Mouse (Mus musculus) embryonic facial prominence, embryonic 10.5 days (tissue): ENCODE results near the gene Tmem199. TPM values are rescaled to one million over a fixed set of nuclear protein-coding genes. Genes with fewer than 3 reads are reported as not detected.
A peak's percentile ranks its signal among the peaks of the same experiment; 100 is the strongest.

Experiments
- DNase-seq: peaks from one replicate; pipeline ENCODE4 v3.0.0-alpha.2; 2017; ENCODE audit warnings: low spot score
- H3K27ac ChIP-seq: fragments of 300-500 bp; sonication (generic); replicated peaks from 2 replicates; pipeline ENCODE4 v1.5.1; 2016; ENCODE audit warnings: mild to moderate bottlenecking
- H3K27me3 ChIP-seq: fragments of 300-500 bp; sonication (generic); replicated peaks from 2 replicates; pipeline ENCODE4 v1.6.1; 2016; ENCODE audit warnings: low read depth, mild to moderate bottlenecking; ENCODE audit not compliant: poor library complexity, severe bottlenecking
- H3K36me3 ChIP-seq: fragments of 300-500 bp; sonication (generic); replicated peaks from 2 replicates; pipeline ENCODE4 v1.6.1; 2016; ENCODE audit warnings: mild to moderate bottlenecking, moderate library complexity
- H3K4me1 ChIP-seq: fragments of 300-500 bp; sonication (generic); 2 replicates; pipeline ENCODE4 v1.6.1; 2016
- H3K4me3 ChIP-seq: fragments of 300-500 bp; sonication (generic); 2 replicates; pipeline ENCODE4 v1.5.1; 2016; ENCODE audit warnings: mild to moderate bottlenecking, moderate library complexity
- H3K9me3 ChIP-seq: fragments of 300-500 bp; sonication (generic); 2 replicates; pipeline ENCODE4 v1.6.1; 2016; ENCODE audit warnings: mild to moderate bottlenecking
- WGBS: fragments of 180-500 bp; shearing (Covaris S2); methylation state at CpG from one replicate; pipeline ENCODE4 v1.1.7; 2016; 5-methylcytosine and 5-hydroxymethylcytosine counted together
- polyA plus RNA-seq: library from polyadenylated mRNA; unstranded; fragments of >200 nt; fragmentation: Nextera tagmentation; extraction: Ambion mirVana; gene quantifications from 2 replicates; pipeline ENCODE4 v1.2.1, GENCODE M21; 2016

Tmem199 gene
- polyA plus RNA-seq, 1 experiment from 2014 or later, result 75.9 TPM

GRCm38 (mm10) chr11:78465568-78466180, 46.3 kb downstream of the Tmem199 start, which contains the start of gene Slc46a1:
Gene Slc46a1 (plus strand): TSS chr11:78465697.
- WGBS, result under 1% methylated on average over 41 of the region's 41 CpGs
- peak; percentile 94 for DNase-seq
- Histone ChIP-seq H3K36me3 (no peaks in the 10 kb centered on the region), H3K4me3 (peak within 1 kb of the TSS; percentile 74), H3K27me3 (no peaks in the 10 kb centered on the region), H3K27ac (peak within 1 kb of the TSS; percentile 94), H3K4me1 (peaks cover 29% of the 10 kb centered on the region), H3K9me3 (peaks cover 5% of the 10 kb centered on the region; the same call in 1 of the 2 replicates)

GRCm38 (mm10) chr11:78465116-78465515, 46.9 kb downstream of the Tmem199 start:
- WGBS, result 47% methylated on average over 9 of the region's 9 CpGs
- no peaks in the 10 kb centered on the region for H3K27me3 ChIP-seq

GRCm38 (mm10) chr11:78463286-78464036, 48.5 kb downstream of the Tmem199 start:
- peaks cover 5% of the 10 kb centered on the region; the same call in 1 of the 2 replicates for H3K9me3 ChIP-seq
- H3K27ac ChIP-seq, result no peak overlapping the region
- 66% methylated on average over 13 of the region's 13 CpGs for WGBS
- H3K4me3 ChIP-seq, result no peak overlapping the region
- no peaks in the 10 kb centered on the region for H3K36me3 ChIP-seq
- H3K27me3 ChIP-seq, result no peaks in the 10 kb centered on the region
- no peak for DNase-seq
- peaks cover 29% of the 10 kb centered on the region for H3K4me1 ChIP-seq

More at GRCm38 (mm10) chr11:78465116-78465515, 46.9 kb downstream of the Tmem199 start:
- Histone ChIP-seq H3K4me1 (peaks cover 29% of the 10 kb centered on the region), H3K9me3 (peaks cover 5% of the 10 kb centered on the region; the same call in 1 of the 2 replicates), H3K27ac (peak overlapping the region; percentile 94), H3K36me3 (no peaks in the 10 kb centered on the region), H3K4me3 (peak overlapping the region; percentile 74)
- peak; percentile 28 for DNase-seq

- Histone ChIP-seq H3K4me3 (no peak overlapping the region), H3K9me3 (peaks cover 5% of the 10 kb centered on the region; the same call in 1 of the 2 replicates), H3K4me1 (peaks cover 29% of the 10 kb centered on the region), H3K27ac (no peak overlapping the region), H3K36me3 (no peaks in the 10 kb centered on the region), H3K27me3 (no peaks in the 10 kb centered on the region)
- DNase-seq, result no peak
- WGBS, result 85% methylated on average over 5 of the region's 5 CpGs
Measured at GRCm38 (mm10) chr11:78462669-78463068, 49.3 kb downstream of the Tmem199 start.

GRCm38 (mm10) chr11:78461894-78462293, 50.1 kb downstream of the Tmem199 start:
- Histone ChIP-seq H3K9me3 (peaks cover 5% of the 10 kb centered on the region; the same call in 1 of the 2 replicates), H3K27me3 (no peaks in the 10 kb centered on the region), H3K36me3 (no peaks in the 10 kb centered on the region), H3K27ac (no peak overlapping the region), H3K4me3 (no peak overlapping the region), H3K4me1 (peaks cover 28% of the 10 kb centered on the region)
- 61% methylated on average over 1 of the region's 1 CpGs for WGBS
- DNase-seq, result no peak

GRCm38 (mm10) chr11:78458740-78459139, 53.2 kb downstream of the Tmem199 start:
- no peak for DNase-seq
- H3K36me3 ChIP-seq, result no peaks in the 10 kb centered on the region
- 86% methylated on average over 17 of the region's 17 CpGs for WGBS

More at GRCm38 (mm10) chr11:78458740-78459139, 53.2 kb downstream of the Tmem199 start:
- Histone ChIP-seq H3K27me3 (0 out of 2 replicates have a peak, but pooled peaks cover 6% of the 10 kb centered on the region), H3K4me1 (peaks cover 13% of the 10 kb centered on the region; the same call in 1 of the 2 replicates), H3K4me3 (no peak overlapping the region), H3K27ac (no peak overlapping the region), H3K9me3 (peaks cover 5% of the 10 kb centered on the region; the same call in 1 of the 2 replicates)

Other genes with a start within 250 kb of the Tmem199 start
- gene BC030499, start 221.3 kb downstream of the Tmem199 start, polyA plus RNA-seq, result 0.48 and 0.49 TPM in 2 replicates
- gene Spag5, start 210.6 kb downstream of the Tmem199 start, polyA plus RNA-seq, result 65.7 and 73.1 TPM in 2 replicates
- 3.0 and 3.2 TPM in 2 replicates for gene Aldoc, start 189.2 kb downstream of the Tmem199 start, polyA plus RNA-seq
- 73.7 and 74.9 TPM in 2 replicates for gene Pigs, start 183.8 kb downstream of the Tmem199 start, polyA plus RNA-seq
- gene Unc119, start 168.7 kb downstream of the Tmem199 start, polyA plus RNA-seq, result 67.7 and 69.1 TPM in 2 replicates
- gene Foxn1, start 125.6 kb downstream of the Tmem199 start, polyA plus RNA-seq, result 0.21 and 0.26 TPM in 2 replicates
- gene Slc13a2, start 90.0 kb downstream of the Tmem199 start, polyA plus RNA-seq, result not detected in 2 replicates
- gene Slc46a1, start 46.5 kb downstream of the Tmem199 start, polyA plus RNA-seq, result 14.9 and 18.4 TPM in 2 replicates
- gene Sarm1, start 14.4 kb downstream of the Tmem199 start, polyA plus RNA-seq, result 5.0 and 6.0 TPM in 2 replicates
- 16.3 and 16.7 TPM in 2 replicates for gene Vtn, start 13.1 kb downstream of the Tmem199 start, polyA plus RNA-seq
- gene Sebox, start 8.7 kb downstream of the Tmem199 start, polyA plus RNA-seq, result not detected in 2 replicates
- 175 and 178 TPM in 2 replicates for gene Poldip2, start within 50 bp of the Tmem199 start, polyA plus RNA-seq
- 91.6 and 92.4 TPM in 2 replicates for gene Tnfaip1, start 24.2 kb upstream of the Tmem199 start, polyA plus RNA-seq
- gene Ift20, start 24.2 kb upstream of the Tmem199 start, polyA plus RNA-seq, result 84.2 and 95.2 TPM in 2 replicates
- gene Tmem97, start 38.6 kb upstream of the Tmem199 start, polyA plus RNA-seq, result 89.6 and 96.6 TPM in 2 replicates
- gene Nlk, start 185.2 kb upstream of the Tmem199 start, polyA plus RNA-seq, result 15.8 and 16.4 TPM in 2 replicates
- 36.6 and 37.9 TPM in 2 replicates for gene Ccnq, start 239.6 kb upstream of the Tmem199 start, polyA plus RNA-seq